Mouse (Mus musculus) layer of hippocampus, postnatal 25 days (tissue): ENCODE results near the gene Gorasp2. TPM values are rescaled to one million over a fixed set of nuclear protein-coding genes. Genes with fewer than 3 reads are reported as not detected.

Experiments used
- DNase-seq, 2 experiments: peaks; one replicate each; pipeline ENCODE4 v3.0.0; 2022; ENCODE audit warnings: mixed read lengths in 2 of 2, low spot score in 1 of 2; ENCODE audit errors: extremely low spot score in 1 of 2
- total RNA-seq, 2 experiments: library from RNA; stranded (reverse); gene quantifications; 2 replicates each; pipeline ENCODE4 v1.2.3; 2021

Gene Gorasp2
- total RNA-seq, 2 experiments from 2014 or later, result 108 to 113 TPM

DNA sequence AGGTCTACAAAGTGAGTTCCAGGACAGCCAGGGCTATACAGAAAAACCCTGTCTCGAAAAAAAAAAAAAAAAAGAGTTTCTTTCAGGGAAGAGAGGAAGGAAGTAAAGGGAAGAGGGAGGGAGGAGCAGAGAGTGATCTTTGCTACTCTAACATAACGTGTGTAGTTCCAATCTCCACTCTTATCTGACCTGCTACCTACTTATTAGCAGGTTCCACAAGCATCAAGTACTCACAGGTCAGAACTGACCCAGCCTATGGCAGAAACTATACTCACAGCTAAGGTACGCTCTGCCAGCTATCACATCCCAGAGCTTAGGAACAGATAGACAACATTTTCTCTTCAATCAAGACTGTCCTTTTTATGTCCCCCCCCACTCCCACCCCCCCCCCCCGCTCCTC, 74.2 kb downstream of the Gorasp2 start:
- DNase-seq, result no peak

DNA sequence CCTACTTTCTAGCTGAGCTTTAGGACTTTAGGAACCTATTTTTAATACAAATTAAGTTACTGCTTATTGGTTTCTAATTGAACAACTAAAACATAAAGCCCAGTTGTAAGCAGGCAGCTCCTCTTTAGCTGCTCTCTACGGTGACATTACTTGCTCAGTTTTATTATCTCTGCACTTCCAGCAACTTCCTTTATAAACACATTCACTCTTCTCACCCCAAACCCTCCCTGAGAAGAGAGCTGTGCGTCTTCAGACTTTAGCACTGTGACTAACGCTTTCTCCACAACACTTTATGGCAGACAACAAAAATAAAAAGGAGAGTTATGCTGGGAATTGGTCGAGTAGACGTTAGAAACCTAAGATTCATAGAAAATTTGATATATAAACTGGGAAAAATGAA, 74.6 kb downstream of the Gorasp2 start:
- no peak for DNase-seq

DNA sequence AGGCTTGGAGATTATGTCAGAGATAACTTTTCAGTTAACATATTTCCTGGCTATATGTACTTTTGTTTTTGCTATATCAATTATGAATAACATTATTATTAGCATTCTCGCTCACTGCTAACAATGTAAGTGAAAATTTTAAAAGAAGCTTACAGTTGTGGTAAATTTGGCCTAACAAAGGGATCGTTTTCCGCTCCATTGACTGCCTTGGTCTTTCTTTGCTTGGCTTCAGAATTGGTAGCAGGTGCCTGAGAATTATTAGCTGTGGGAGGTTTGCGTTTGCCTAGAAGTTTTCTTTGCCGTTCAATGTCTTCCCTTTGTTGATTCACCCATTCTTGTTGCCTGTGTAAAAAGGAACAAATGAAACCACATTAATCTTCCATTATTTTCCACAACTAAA, 80.5 kb downstream of the Gorasp2 start:
- DNase-seq, result no peak

DNA sequence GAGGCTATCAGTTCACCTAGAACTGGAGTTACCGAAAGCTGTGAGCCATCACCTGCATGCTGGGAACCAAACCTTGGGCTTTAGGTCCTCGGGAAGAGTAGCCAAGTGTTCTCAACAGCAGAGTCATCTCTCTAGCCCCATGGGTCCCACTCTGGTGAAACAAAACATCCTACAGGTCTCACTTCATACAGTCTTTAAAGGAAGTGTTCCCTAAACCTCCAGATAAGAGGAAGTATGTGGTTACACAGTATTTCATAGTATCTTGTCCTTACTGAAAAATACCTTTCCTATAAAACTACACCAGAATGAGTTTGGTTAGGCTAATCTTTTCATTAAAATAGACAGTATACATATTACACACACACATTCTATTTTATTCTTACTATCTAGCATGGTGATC, 81.2 kb downstream of the Gorasp2 start:
- DNase-seq, result no peak

DNA sequence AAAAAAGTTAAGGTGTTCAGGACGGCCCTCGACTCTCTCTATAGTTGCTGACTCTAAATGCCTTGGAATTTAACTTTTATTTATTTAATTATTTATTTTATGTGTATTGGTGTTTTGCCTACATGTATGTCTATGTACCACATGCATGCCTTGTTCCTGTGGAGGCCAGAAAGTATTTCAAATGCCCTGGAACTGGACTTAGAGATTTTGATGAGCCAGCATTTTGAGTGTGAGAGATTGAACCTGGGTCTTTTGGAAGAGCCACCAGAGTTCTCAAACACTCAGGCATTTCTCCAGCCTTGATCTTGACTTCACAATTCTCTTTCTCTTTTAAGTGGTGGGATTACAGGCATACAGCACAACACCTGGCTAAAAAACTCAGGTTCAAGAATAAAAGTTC, 90.3 kb downstream of the Gorasp2 start:
- DNase-seq, result no peak

DNA sequence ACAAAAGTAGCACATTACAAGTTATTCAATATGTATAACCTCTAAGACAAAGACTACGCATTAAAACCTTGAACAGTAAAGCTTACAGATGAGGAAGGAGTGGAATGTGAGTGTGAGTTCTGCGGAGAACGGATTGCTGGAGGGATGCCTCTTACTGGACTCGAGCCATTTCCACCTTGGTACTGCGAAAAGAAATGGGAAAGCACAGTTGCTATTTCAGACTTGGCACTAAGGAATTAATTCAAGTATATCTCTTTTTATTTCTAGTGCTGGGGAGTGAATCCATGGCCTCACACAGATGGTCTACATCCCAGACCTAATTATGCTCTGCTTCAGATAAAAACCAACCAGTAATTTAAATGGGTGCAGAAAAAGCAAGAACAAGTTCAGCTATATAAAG, 90.8 kb downstream of the Gorasp2 start:
- no peak for DNase-seq

Other genes with a start within 250 kb of the Gorasp2 start
- gene Sp5, start 186.7 kb upstream of the Gorasp2 start, total RNA-seq, result under 1 TPM; 0.17 to 0.23 TPM
- 1 to 10 TPM in 1 of 2 experiments, under 1 TPM in 1; 0.68 to 1.1 TPM for gene Erich2, start 152.8 kb upstream of the Gorasp2 start, total RNA-seq
- 100 to 1,000 TPM; 313 to 336 TPM for gene Gad1, start 108.5 kb upstream of the Gorasp2 start, total RNA-seq
- gene Gm26558, start 532 bp downstream of the Gorasp2 start, total RNA-seq, result under 1 TPM; 0.42 to 0.59 TPM
- gene Tlk1, start 164.2 kb downstream of the Gorasp2 start, total RNA-seq, result 10 to 100 TPM; 65.4 to 68.1 TPM